Mouse (Mus musculus) ovary, postnatal 10 days (tissue): ENCODE data around the gene Sash3.
"Not testable (repeated sequence)": the region's sequence is repeated elsewhere in the genome, so short reads cannot be mapped to it uniquely, and the experiment has no call there.

Source experiments
- DNase-seq: peaks from one replicate; pipeline ENCODE4 v3.0.0; 2022; ENCODE audit warnings: low spot score

Gene Sash3

GRCm38 (mm10) chrX:48203763-48204162 lies 57.5 kb downstream of the Sash3 start:
- DNase-seq = no peak

GRCm38 (mm10) chrX:48204469-48204868 lies 58.2 kb downstream of the Sash3 start:
- DNase-seq = no peak

DNA sequence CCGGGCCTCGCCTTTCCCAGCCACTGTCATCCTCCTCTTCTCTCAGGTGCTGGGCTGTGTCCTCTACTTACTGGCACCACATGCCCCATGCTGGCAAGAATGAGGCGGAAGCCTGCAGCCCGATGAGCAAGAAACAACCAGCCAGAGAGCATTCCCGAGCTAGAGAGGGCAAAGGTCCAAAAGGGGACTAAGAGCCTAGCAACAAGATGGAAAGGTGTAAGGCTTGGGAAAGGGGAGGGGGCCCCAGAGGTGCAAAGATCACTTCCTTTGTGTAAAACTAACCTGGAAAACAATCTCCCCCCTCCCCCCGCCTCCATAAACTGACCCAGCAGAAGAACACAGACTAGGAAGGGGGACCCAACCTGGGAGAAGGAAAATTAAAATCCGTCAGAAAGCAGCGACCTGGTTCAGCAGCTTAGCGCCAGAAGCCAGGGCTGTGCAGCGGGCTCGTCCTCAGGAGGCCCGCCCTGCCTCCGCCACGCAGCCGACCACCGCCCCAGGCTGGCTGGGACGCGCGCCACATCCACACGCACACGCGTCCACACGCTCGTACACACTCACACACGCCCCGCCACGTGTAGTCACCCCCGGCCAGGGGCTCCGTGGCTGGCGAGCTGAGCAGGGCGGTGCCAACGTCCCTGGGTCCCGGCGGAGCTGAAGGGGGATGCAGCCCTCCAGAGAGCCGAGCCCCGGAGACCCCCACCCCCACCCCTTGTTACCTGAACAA lies 61.7 kb downstream of the Sash3 start:
- DNase-seq = no peak

GRCm38 (mm10) chrX:48208519-48209185 lies 62.4 kb downstream of the Sash3 start, which contains the start of gene Zdhhc9:
Gene Zdhhc9, minus strand, starts transcription at chrX:48208878.
- DNase-seq = peak; percentile 74

DNA sequence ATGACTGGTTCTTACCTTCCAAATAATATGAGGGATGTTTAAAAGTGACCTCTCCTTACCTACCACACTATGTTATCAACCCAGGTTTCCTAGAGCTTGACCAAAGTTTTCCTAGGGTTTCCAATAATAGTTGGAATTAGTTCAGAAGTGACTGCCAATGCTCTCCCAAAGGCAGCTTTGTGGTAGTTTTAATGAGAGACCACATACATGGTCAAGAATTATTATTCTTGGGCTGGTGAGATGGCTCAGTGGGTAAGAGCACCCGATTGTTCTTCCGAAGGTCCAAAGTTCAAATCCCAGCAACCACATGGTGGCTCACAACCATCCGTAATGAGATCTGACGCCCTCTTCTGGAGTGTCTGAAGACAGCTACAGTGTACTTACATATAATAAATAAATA lies 63.5 kb downstream of the Sash3 start:
- not testable (repeated sequence) for DNase-seq
